Mouse (Mus musculus) neural tube, embryonic 14.5 days (tissue): ENCODE measurements around the gene Gm815. TPM values are rescaled to one million over a fixed set of nuclear protein-coding genes. Genes with fewer than 3 reads are reported as not detected.
A peak's percentile ranks its signal among the peaks of the same experiment; 100 is the strongest.

Experiments
- ATAC-seq: fragments of 200-750 bp; cut with Nextera tagmentation; 2 replicates; pipeline ENCODE4 v1.8.0; 2017; ENCODE audit warnings: low read depth, mild to moderate bottlenecking, moderate TSS enrichment, moderate library complexity
- H3K27ac ChIP-seq: fragments of 300-500 bp; sonication (generic); 2 replicates; pipeline ENCODE4 v1.5.1; 2014; ENCODE audit warnings: low read depth, mild to moderate bottlenecking, control low read depth, low read length, moderate library complexity, mixed read lengths
- H3K27me3 ChIP-seq: fragments of 300-500 bp; sonication (generic); 2 replicates; pipeline ENCODE4 v1.6.1; 2014; ENCODE audit warnings: low read length; ENCODE audit not compliant: control insufficient read depth, insufficient read depth
- H3K36me3 ChIP-seq: fragments of 300-500 bp; sonication (generic); 2 replicates; pipeline ENCODE4 v1.6.1; 2014; ENCODE audit warnings: low read length, mixed read lengths; ENCODE audit not compliant: control insufficient read depth, insufficient read depth
- H3K4me1 ChIP-seq: fragments of 300-500 bp; sonication (generic); 2 replicates; pipeline ENCODE4 v1.6.1; 2014; ENCODE audit warnings: low read length; ENCODE audit not compliant: control insufficient read depth, insufficient read depth
- H3K4me2 ChIP-seq: fragments of 300-500 bp; sonication (generic); 2 replicates; pipeline ENCODE4 v1.6.1; 2014; ENCODE audit warnings: mild to moderate bottlenecking, low read depth, low read length, control low read depth
- H3K4me3 ChIP-seq: fragments of 300-500 bp; sonication (generic); 2 replicates; pipeline ENCODE4 v1.5.1; 2014; ENCODE audit warnings: low read depth, low read length, control low read depth, mixed read lengths
- H3K9ac ChIP-seq: fragments of 300-500 bp; sonication (generic); replicated peaks from 2 replicates; pipeline ENCODE4 v1.6.1; 2014; ENCODE audit warnings: low read depth, mild to moderate bottlenecking, control low read depth, low read length, mixed read lengths
- H3K9me3 ChIP-seq: fragments of 300-500 bp; sonication (generic); 2 replicates; pipeline ENCODE4 v1.6.1; 2016; ENCODE audit warnings: low read length; ENCODE audit not compliant: control insufficient read depth
- WGBS: fragments of 180-500 bp; shearing (Covaris S2); extraction: QIAGEN DNeasy Blood & Tissue Kit; methylation state at CpG from one replicate; pipeline ENCODE4 v1.1.7; 2014; 5-methylcytosine and 5-hydroxymethylcytosine counted together
- polyA plus RNA-seq: library from polyadenylated mRNA; unstranded; fragments of >200 nt; fragmentation: Nextera tagmentation; extraction: Ambion mirVana; gene quantifications from 2 replicates; pipeline ENCODE4 v1.2.1, GENCODE M21; 2014

Gm815 gene
- polyA plus RNA-seq, 1 experiment from 2014 or later, result not detected

- no peak overlapping the region for H3K4me2 ChIP-seq
- ATAC-seq, result no peak
- H3K9ac ChIP-seq, result no peak overlapping the region
- no peak overlapping the region for H3K27ac ChIP-seq
- no peaks in the 10 kb centered on the region for H3K9me3 ChIP-seq
- no peaks in the 10 kb centered on the region for H3K36me3 ChIP-seq
- H3K4me3 ChIP-seq, result no peak overlapping the region
- H3K4me1 ChIP-seq, result no peaks in the 10 kb centered on the region
- H3K27me3 ChIP-seq, result no peaks in the 10 kb centered on the region
- 89% methylated on average over 8 of the region's 8 CpGs for WGBS
Observed at GRCm38 (mm10) chr19:26853701-26854282, 31.9 kb upstream of the Gm815 start.

- WGBS, result 93% methylated on average over 4 of the region's 4 CpGs
- H3K4me3 ChIP-seq, result no peak overlapping the region
- H3K36me3 ChIP-seq, result no peaks in the 10 kb centered on the region
- H3K4me2 ChIP-seq, result no peak overlapping the region
- H3K9me3 ChIP-seq, result no peaks in the 10 kb centered on the region
- no peak overlapping the region for H3K27ac ChIP-seq
- no peak overlapping the region for H3K9ac ChIP-seq
- no peak for ATAC-seq
- no peaks in the 10 kb centered on the region for H3K4me1 ChIP-seq
- H3K27me3 ChIP-seq, result no peaks in the 10 kb centered on the region
Observed at GRCm38 (mm10) chr19:26854661-26855060, 31.0 kb upstream of the Gm815 start.

GRCm38 (mm10) chr19:26855152-26855551 is 30.5 kb upstream of the Gm815 start:
- Histone ChIP-seq H3K4me2 (no peak overlapping the region), H3K9me3 (no peaks in the 10 kb centered on the region), H3K27me3 (no peaks in the 10 kb centered on the region), H3K4me3 (no peak overlapping the region), H3K9ac (no peak overlapping the region), H3K27ac (no peak overlapping the region), H3K4me1 (no peaks in the 10 kb centered on the region), H3K36me3 (no peaks in the 10 kb centered on the region)
- no peak for ATAC-seq
- 91% methylated on average over 7 of the region's 7 CpGs for WGBS

- H3K4me1 ChIP-seq, result no peaks in the 10 kb centered on the region
- H3K27ac ChIP-seq, result no peak overlapping the region
- no peaks in the 10 kb centered on the region for H3K36me3 ChIP-seq
- no peak for ATAC-seq
- H3K9ac ChIP-seq, result no peak overlapping the region
- no peak overlapping the region for H3K4me3 ChIP-seq
- WGBS, result 75% methylated on average over 12 of the region's 12 CpGs
- no peak overlapping the region for H3K4me2 ChIP-seq
- no peaks in the 10 kb centered on the region for H3K9me3 ChIP-seq
- H3K27me3 ChIP-seq, result no peaks in the 10 kb centered on the region
Observed at GRCm38 (mm10) chr19:26858427-26859194, 27.1 kb upstream of the Gm815 start.

- H3K9ac ChIP-seq, result no peak overlapping the region
- no peak overlapping the region for H3K4me3 ChIP-seq
- WGBS, result 47% methylated on average over 5 of the region's 5 CpGs
- H3K36me3 ChIP-seq, result no peaks in the 10 kb centered on the region
- H3K27ac ChIP-seq, result no peak overlapping the region
- H3K4me1 ChIP-seq, result no peaks in the 10 kb centered on the region
- no peak for ATAC-seq
- no peak overlapping the region for H3K4me2 ChIP-seq
- H3K9me3 ChIP-seq, result no peaks in the 10 kb centered on the region
- H3K27me3 ChIP-seq, result no peaks in the 10 kb centered on the region
Observed at GRCm38 (mm10) chr19:26859195-26859570, 26.5 kb upstream of the Gm815 start.

GRCm38 (mm10) chr19:26863662-26864061 is 22.0 kb upstream of the Gm815 start:
- no peak overlapping the region for H3K9ac ChIP-seq
- ATAC-seq, result peak; percentile 47; the same call in 1 of the 2 replicates
- no peak overlapping the region for H3K4me2 ChIP-seq
- no peak overlapping the region for H3K27ac ChIP-seq
- H3K36me3 ChIP-seq, result no peaks in the 10 kb centered on the region
- no peaks in the 10 kb centered on the region for H3K9me3 ChIP-seq
- 41% methylated on average over 5 of the region's 5 CpGs for WGBS
- peaks cover 3% of the 10 kb centered on the region; the same call in 1 of the 2 replicates for H3K4me1 ChIP-seq
- H3K27me3 ChIP-seq, result no peaks in the 10 kb centered on the region
- no peak overlapping the region for H3K4me3 ChIP-seq

- Histone ChIP-seq H3K4me3 (no peak overlapping the region), H3K9ac (no peak overlapping the region), H3K9me3 (no peaks in the 10 kb centered on the region), H3K4me2 (no peak overlapping the region), H3K36me3 (no peaks in the 10 kb centered on the region), H3K4me1 (peaks cover 7% of the 10 kb centered on the region; the same call in 1 of the 2 replicates), H3K27ac (peak overlapping the region; percentile 35; the same call in 1 of the 2 replicates), H3K27me3 (no peaks in the 10 kb centered on the region)
- ATAC-seq, result peak; percentile 41
- WGBS, result 19% methylated on average over 15 of the region's 15 CpGs
Observed at GRCm38 (mm10) chr19:26864975-26865690, 20.5 kb upstream of the Gm815 start.

- Histone ChIP-seq H3K4me2 (no peak overlapping the region), H3K27me3 (no peaks in the 10 kb centered on the region), H3K9me3 (no peaks in the 10 kb centered on the region), H3K4me3 (no peak overlapping the region), H3K27ac (no peak overlapping the region; the same call in 1 of the 2 replicates), H3K4me1 (peaks cover 13% of the 10 kb centered on the region; the same call in 1 of the 2 replicates), H3K9ac (no peak overlapping the region), H3K36me3 (no peaks in the 10 kb centered on the region)
- 7% methylated on average over 7 of the region's 7 CpGs for WGBS
- ATAC-seq, result peak; percentile 82
Observed at GRCm38 (mm10) chr19:26865736-26866135, 19.9 kb upstream of the Gm815 start.

GRCm38 (mm10) chr19:26869591-26869990 is 16.1 kb upstream of the Gm815 start:
- Histone ChIP-seq H3K9ac (no peak overlapping the region), H3K27me3 (no peaks in the 10 kb centered on the region), H3K4me3 (no peak overlapping the region), H3K27ac (no peak overlapping the region), H3K9me3 (no peaks in the 10 kb centered on the region), H3K4me1 (peaks cover 16% of the 10 kb centered on the region; the same call in 1 of the 2 replicates), H3K4me2 (no peak overlapping the region), H3K36me3 (no peaks in the 10 kb centered on the region)
- ATAC-seq, result no peak
- WGBS, result 46% methylated on average over 3 of the region's 3 CpGs
